Mouse (Mus musculus): ENCODE measurements around the gene Orm2. TPM values are rescaled to one million over a fixed set of nuclear protein-coding genes. Genes with fewer than 3 reads are reported as not detected.
A peak's percentile ranks its signal among the peaks of the same experiment; 100 is the strongest.

The Orm2 gene
- polyA plus RNA-seq, 1 experiment = not detected

- Histone ChIP-seq H3K4me1 (ENCODE audit: control insufficient read depth, insufficient read depth, insufficient read length) (peaks cover 26% of the 10 kb centered on the region), H3K4me3 (ENCODE audit: extremely low read depth, insufficient read depth, insufficient read length) (peak overlapping the region; percentile 85), H3K27me3 (ENCODE audit: control insufficient read depth, insufficient read depth, low read length) (no peaks in the 10 kb centered on the region), H3K36me3 (ENCODE audit: control insufficient read depth, insufficient read depth, low read length) (no peaks in the 10 kb centered on the region), H3K27ac (ENCODE audit: insufficient read depth, low read length) (peak overlapping the region; percentile 73)
- no peak for TF ChIP-seq CTCF (IDR thresholded peaks at IDR 0.05; ENCODE audit: extremely low read depth, insufficient read depth, insufficient read length, insufficient replicate concordance)
- no peak; the same call in 1 of the 2 replicates for TF ChIP-seq POLR2A (IDR thresholded peaks at IDR 0.05; ENCODE audit: low read depth, low read length)
- under 1% methylated on average over 39 of the region's 39 CpGs for WGBS
- DNase-seq (ENCODE audit: low read depth in 1 of 2, low spot score in 2 of 2) = peak; percentile 71
These were observed 47.8 kb downstream of the Orm2 start for GRCm38 (mm10) chr4:63409908-63410582.

DNA sequence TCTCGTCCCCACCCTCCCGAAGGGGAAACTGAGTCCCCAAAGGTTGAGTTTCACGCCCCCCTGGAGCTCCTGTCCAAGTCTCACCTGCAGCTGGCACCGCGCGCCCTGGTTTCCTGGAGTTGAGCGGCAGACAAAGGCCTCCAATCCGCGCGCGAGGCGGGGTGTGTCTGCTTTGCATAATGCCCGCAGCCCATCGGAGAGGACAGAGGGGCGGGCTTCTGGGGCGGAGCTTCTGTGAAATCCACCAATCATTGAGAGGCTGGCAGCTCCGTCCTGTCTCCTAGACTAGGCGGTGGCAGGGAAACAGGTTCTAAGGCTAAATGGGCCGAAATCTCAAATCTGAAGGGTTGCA is 48.3 kb downstream of the Orm2 start:
- Histone ChIP-seq H3K27me3 (ENCODE audit: control insufficient read depth, insufficient read depth, low read length) (no peaks in the 10 kb centered on the region), H3K4me1 (ENCODE audit: control insufficient read depth, insufficient read depth, insufficient read length) (peaks cover 23% of the 10 kb centered on the region), H3K36me3 (ENCODE audit: control insufficient read depth, insufficient read depth, low read length) (no peaks in the 10 kb centered on the region), H3K4me3 (ENCODE audit: extremely low read depth, insufficient read depth, insufficient read length) (peak overlapping the region; percentile 85), H3K27ac (ENCODE audit: insufficient read depth, low read length) (peak overlapping the region; percentile 73)
- WGBS = under 1% methylated on average over 19 of the region's 19 CpGs
- TF ChIP-seq POLR2A (IDR thresholded peaks at IDR 0.05; ENCODE audit: low read depth, low read length) (peak; percentile 22), CTCF (IDR thresholded peaks at IDR 0.05; ENCODE audit: extremely low read depth, insufficient read depth, insufficient read length, insufficient replicate concordance) (no peak)
- peak; percentile 89 to 97 for DNase-seq (ENCODE audit: low read depth in 1 of 2, low spot score in 2 of 2)

GRCm38 (mm10) chr4:63411222-63411621 is 49.0 kb downstream of the Orm2 start:
- Histone ChIP-seq H3K4me3 (ENCODE audit: extremely low read depth, insufficient read depth, insufficient read length) (no peak overlapping the region), H3K4me1 (ENCODE audit: control insufficient read depth, insufficient read depth, insufficient read length) (peaks cover 17% of the 10 kb centered on the region), H3K27me3 (ENCODE audit: control insufficient read depth, insufficient read depth, low read length) (no peaks in the 10 kb centered on the region), H3K27ac (ENCODE audit: insufficient read depth, low read length) (no peak overlapping the region), H3K36me3 (ENCODE audit: control insufficient read depth, insufficient read depth, low read length) (no peaks in the 10 kb centered on the region)
- TF ChIP-seq POLR2A (IDR thresholded peaks at IDR 0.05; ENCODE audit: low read depth, low read length) = no peak
- no peak for TF ChIP-seq CTCF (IDR thresholded peaks at IDR 0.05; ENCODE audit: extremely low read depth, insufficient read depth, insufficient read length, insufficient replicate concordance)
- no peak for DNase-seq (ENCODE audit: low read depth in 1 of 2, low spot score in 2 of 2)
- WGBS = 81% methylated on average over 5 of the region's 5 CpGs

- no peak for DNase-seq (ENCODE audit: low read depth in 1 of 2, low spot score in 2 of 2)
- Histone ChIP-seq H3K27ac (ENCODE audit: insufficient read depth, low read length) (no peak overlapping the region), H3K27me3 (ENCODE audit: control insufficient read depth, insufficient read depth, low read length) (no peaks in the 10 kb centered on the region), H3K4me1 (ENCODE audit: control insufficient read depth, insufficient read depth, insufficient read length) (no peaks in the 10 kb centered on the region), H3K36me3 (ENCODE audit: control insufficient read depth, insufficient read depth, low read length) (no peaks in the 10 kb centered on the region), H3K4me3 (ENCODE audit: extremely low read depth, insufficient read depth, insufficient read length) (no peak overlapping the region)
- TF ChIP-seq CTCF (IDR thresholded peaks at IDR 0.05; ENCODE audit: extremely low read depth, insufficient read depth, insufficient read length, insufficient replicate concordance) (no peak), POLR2A (IDR thresholded peaks at IDR 0.05; ENCODE audit: low read depth, low read length) (no peak)
- 44% methylated on average over 5 of the region's 5 CpGs for WGBS
These were observed 52.7 kb downstream of the Orm2 start for GRCm38 (mm10) chr4:63414951-63415350.

Other genes starting within 250 kb of the Orm2 start
- gene Ambp, start 207.7 kb upstream of the Orm2 start, polyA plus RNA-seq (2012; rRNA removed) = 0.15 and 0.32 TPM in 2 replicates
- 0.18 and 0.19 TPM in 2 replicates for gene Kif12, start 190.3 kb upstream of the Orm2 start, polyA plus RNA-seq (2012; rRNA removed)
- 9.1 and 10.2 TPM in 2 replicates for gene Col27a1, start 148.4 kb upstream of the Orm2 start, polyA plus RNA-seq (2012; rRNA removed)
- gene Orm1, start 17.9 kb upstream of the Orm2 start, polyA plus RNA-seq (2012; rRNA removed) = 0.43 and 0.53 TPM in 2 replicates
- gene Orm3, start 6.3 kb upstream of the Orm2 start, polyA plus RNA-seq (2012; rRNA removed) = not detected in 2 replicates
- gene Akna, start 40.9 kb downstream of the Orm2 start, polyA plus RNA-seq (2012; rRNA removed) = 94.1 and 100 TPM in 2 replicates
- 16.4 and 18.7 TPM in 2 replicates for gene Whrn, start 133.5 kb downstream of the Orm2 start, polyA plus RNA-seq (2012; rRNA removed)
- gene Atp6v1g1, start 182.3 kb downstream of the Orm2 start, polyA plus RNA-seq (2012; rRNA removed) = 17.0 and 17.2 TPM in 2 replicates
- gene Tmem268, start 196.3 kb downstream of the Orm2 start, polyA plus RNA-seq (2012; rRNA removed) = 13.8 and 15.8 TPM in 2 replicates
- not detected in 2 replicates for gene Gm11213, start 242.8 kb downstream of the Orm2 start, polyA plus RNA-seq (2012; rRNA removed)